Mouse (Mus musculus): ENCODE measurements around the gene Gde1. TPM values are rescaled to one million over a fixed set of nuclear protein-coding genes. Genes with fewer than 3 reads are reported as not detected.

Gde1 gene
- polyA plus RNA-seq, 1 experiment from 2014 or later, result 105 TPM

- no peaks in the 10 kb centered on the region for H3K4me1 ChIP-seq
- WGBS, result 81% methylated on average over 6 of the region's 6 CpGs
- no peak for ATAC-seq (ENCODE audit: insufficient read depth, low FRiP score, low read depth)
Observed at GRCm38 (mm10) chr7:118652572-118653295, 52.8 kb downstream of the Gde1 start.

DNA sequence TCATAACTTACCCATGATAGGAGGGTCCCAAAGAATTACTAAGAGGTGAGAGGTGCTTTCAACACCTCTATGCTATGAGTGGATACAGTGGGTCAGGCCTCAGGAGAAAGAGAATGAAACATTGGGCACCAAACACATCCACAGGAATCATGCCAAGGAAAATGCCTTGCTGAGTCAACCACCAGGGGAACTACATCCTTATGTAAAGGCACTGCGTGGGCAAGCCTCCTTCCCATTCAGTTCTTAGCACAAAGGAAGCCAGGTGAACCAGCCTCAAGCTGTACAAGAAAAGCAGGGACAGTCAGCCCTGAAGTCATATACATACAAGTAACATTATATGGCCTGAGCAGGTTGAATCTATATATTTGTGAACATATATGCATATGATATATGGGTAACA, 54.7 kb downstream of the Gde1 start:
- H3K4me3 ChIP-seq (replicated peaks), result no peak overlapping the region
- H3K9ac ChIP-seq, result no peak overlapping the region
- H3K27me3 ChIP-seq (replicated peaks), result no peaks in the 10 kb centered on the region
- no peaks in the 10 kb centered on the region for H3K4me1 ChIP-seq
- ATAC-seq (ENCODE audit: insufficient read depth, low FRiP score, low read depth), result no peak
- no peak overlapping the region for H3K27ac ChIP-seq
- H3K36me3 ChIP-seq, result no peaks in the 10 kb centered on the region
- no peaks in the 10 kb centered on the region for H3K9me3 ChIP-seq
- no peak overlapping the region for H3K4me2 ChIP-seq
- 97% methylated on average over 1 of the region's 1 CpGs for WGBS

More at GRCm38 (mm10) chr7:118652572-118653295, 52.8 kb downstream of the Gde1 start:
- no peak overlapping the region for H3K4me3 ChIP-seq (replicated peaks)
- H3K27me3 ChIP-seq (replicated peaks), result no peaks in the 10 kb centered on the region
- H3K9me3 ChIP-seq, result no peaks in the 10 kb centered on the region
- no peaks in the 10 kb centered on the region for H3K36me3 ChIP-seq
- no peak overlapping the region for H3K9ac ChIP-seq
- H3K4me2 ChIP-seq, result no peak overlapping the region
- no peak overlapping the region for H3K27ac ChIP-seq

- no peaks in the 10 kb centered on the region for H3K9me3 ChIP-seq
- peak; percentile 50; the same call in 1 of the 2 replicates for ATAC-seq (ENCODE audit: insufficient read depth, low FRiP score, low read depth)
- WGBS, result 62% methylated on average over 4 of the region's 4 CpGs
Observed at GRCm38 (mm10) chr7:118650119-118650518, 55.5 kb downstream of the Gde1 start.

GRCm38 (mm10) chr7:118649328-118649727, 56.2 kb downstream of the Gde1 start:
- H3K4me3 ChIP-seq (replicated peaks), result no peak overlapping the region
- WGBS, result 76% methylated on average over 7 of the region's 7 CpGs
- H3K27ac ChIP-seq, result no peak overlapping the region
- H3K27me3 ChIP-seq (replicated peaks), result no peaks in the 10 kb centered on the region
- H3K9me3 ChIP-seq, result no peaks in the 10 kb centered on the region
- no peak overlapping the region for H3K9ac ChIP-seq
- H3K4me2 ChIP-seq, result no peak overlapping the region
- no peaks in the 10 kb centered on the region for H3K36me3 ChIP-seq
- no peaks in the 10 kb centered on the region for H3K4me1 ChIP-seq
- ATAC-seq (ENCODE audit: insufficient read depth, low FRiP score, low read depth), result no peak

More at GRCm38 (mm10) chr7:118650119-118650518, 55.5 kb downstream of the Gde1 start:
- no peak overlapping the region for H3K27ac ChIP-seq
- H3K4me3 ChIP-seq (replicated peaks), result no peak overlapping the region
- H3K4me1 ChIP-seq, result no peaks in the 10 kb centered on the region
- no peaks in the 10 kb centered on the region for H3K27me3 ChIP-seq (replicated peaks)
- no peaks in the 10 kb centered on the region for H3K36me3 ChIP-seq
- H3K9ac ChIP-seq, result no peak overlapping the region
- H3K4me2 ChIP-seq, result no peak overlapping the region

DNA sequence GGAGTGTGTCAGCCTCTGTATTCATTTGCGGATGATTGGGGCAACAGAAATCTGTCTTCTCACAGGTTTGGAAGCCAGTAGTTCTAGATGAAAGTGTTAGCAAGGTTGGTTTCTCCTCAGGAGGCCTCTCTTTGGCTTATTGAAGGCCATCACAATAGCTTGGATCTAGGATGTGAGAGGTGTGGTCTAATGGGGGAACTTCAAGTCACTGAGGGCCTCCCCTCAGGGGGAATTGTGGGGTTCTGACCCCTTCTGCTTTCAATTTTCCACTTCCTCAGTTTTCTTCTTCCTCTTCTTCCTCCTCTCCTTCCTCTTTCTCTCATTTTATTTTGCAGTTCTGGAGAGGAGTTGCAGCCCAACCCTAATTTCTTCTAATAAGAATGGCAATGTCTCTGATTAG, 59.3 kb downstream of the Gde1 start:
- WGBS, result 84% methylated on average over 1 of the region's 1 CpGs
- Histone ChIP-seq H3K27me3 (replicated peaks) (no peaks in the 10 kb centered on the region), H3K9ac (no peak overlapping the region), H3K4me2 (no peak overlapping the region), H3K9me3 (no peaks in the 10 kb centered on the region), H3K36me3 (no peaks in the 10 kb centered on the region), H3K4me3 (replicated peaks) (no peak overlapping the region), H3K27ac (no peak overlapping the region), H3K4me1 (no peaks in the 10 kb centered on the region)
- no peak for ATAC-seq (ENCODE audit: insufficient read depth, low FRiP score, low read depth)

Other genes starting within 250 kb of the Gde1 start
- gene Itpripl2, start 213.8 kb downstream of the Gde1 start, polyA plus RNA-seq (2015; fragmentation: Nextera tagmentation; extraction: Ambion mirVana), result 6.2 and 6.4 TPM in 2 replicates
- gene Coq7, start 172.4 kb downstream of the Gde1 start, polyA plus RNA-seq (2015; fragmentation: Nextera tagmentation; extraction: Ambion mirVana), result 105 and 113 TPM in 2 replicates
- 8.4 and 9.2 TPM in 2 replicates for gene Tmc7, start 121.0 kb downstream of the Gde1 start, polyA plus RNA-seq (2015; fragmentation: Nextera tagmentation; extraction: Ambion mirVana)
- 2.1 and 2.7 TPM in 2 replicates for gene Tmc5, start 108.5 kb downstream of the Gde1 start, polyA plus RNA-seq (2015; fragmentation: Nextera tagmentation; extraction: Ambion mirVana)
- gene Ccp110, start 6.8 kb upstream of the Gde1 start, polyA plus RNA-seq (2015; fragmentation: Nextera tagmentation; extraction: Ambion mirVana), result 11.9 and 14.0 TPM in 2 replicates
- 52.7 and 64.5 TPM in 2 replicates for gene Vps35l, start 34.4 kb upstream of the Gde1 start, polyA plus RNA-seq (2015; fragmentation: Nextera tagmentation; extraction: Ambion mirVana)
- gene Iqck, start 150.0 kb upstream of the Gde1 start, polyA plus RNA-seq (2015; fragmentation: Nextera tagmentation; extraction: Ambion mirVana), result 2.0 and 2.1 TPM in 2 replicates
- gene Knop1, start 150.5 kb upstream of the Gde1 start, polyA plus RNA-seq (2015; fragmentation: Nextera tagmentation; extraction: Ambion mirVana), result 88.7 and 91.4 TPM in 2 replicates